Comparison of ENCODE assay signal across 9 mouse cellular contexts in genomic region chr14:19858808-19859776, GRCm38 (mm10). TPM values are rescaled to one million over a fixed set of nuclear protein-coding genes. Genes with fewer than 3 reads are reported as not detected.
A peak's percentile ranks its signal among the peaks of the same experiment; 100 is the strongest.
DNase-seq lines count a peak whose midpoint lies in the region; ATAC-seq and TF ChIP-seq lines count a peak whose summit lies in the region.
"Had no signal": no experiment of that assay in that cellular context is flagged by ENCODE, and none has a peak within 500 bp of the region (broad histone marks: within the 10 kb centered on the region; RNA-seq: fewer than 3 reads in every experiment).

No protein-coding gene starts in this region.

- no peak overlapping the region for H3K4me3 ChIP-seq in heart, postnatal 0 days (ENCODE audit: low read depth, low read length)
- no peak overlapping the region for H3K4me3 ChIP-seq in heart, embryonic 12.5 days
- H3K4me3 ChIP-seq in CH12.LX (replicated peaks in 1 of 3; ENCODE audit: low read depth in 2 of 3, low read length in 2 of 3, poor library complexity in 1 of 3), result no peak overlapping the region
- H3K4me3 ChIP-seq in intestine, embryonic 15.5 days (replicated peaks), result no peak overlapping the region
- H3K4me3 ChIP-seq: neural tube, embryonic 12.5 days had no signal

- WGBS in heart, postnatal 0 days, result 36% methylated on average over 8 of the region's 8 CpGs
- WGBS in heart, embryonic 12.5 days, result 38% methylated on average over 8 of the region's 8 CpGs
- WGBS in intestine, embryonic 15.5 days, result 36% methylated on average over 8 of the region's 8 CpGs

- peak; percentile 11 for TF ChIP-seq RAD21 in CH12.LX (IDR thresholded peaks at IDR 0.05; ENCODE audit: low read depth, low read length)

- no peaks in the 10 kb centered on the region for H3K36me3 ChIP-seq in heart, postnatal 0 days (replicated peaks; ENCODE audit: control insufficient read depth, insufficient read depth, low read length)
- H3K36me3 ChIP-seq in heart, embryonic 12.5 days, result no peaks in the 10 kb centered on the region
- H3K36me3 ChIP-seq in CH12.LX (replicated peaks in 1 of 2; ENCODE audit: control insufficient read depth in 1 of 2, insufficient read depth in 1 of 2, low read length in 1 of 2), result no peaks in the 10 kb centered on the region
- H3K36me3 ChIP-seq in intestine, embryonic 15.5 days, result no peaks in the 10 kb centered on the region
- H3K36me3 ChIP-seq: neural tube, embryonic 12.5 days had no signal

- no peak for ATAC-seq in heart, postnatal 0 days (ENCODE audit: insufficient read depth, low read depth)
- no peak for ATAC-seq in heart, embryonic 12.5 days (ENCODE audit: insufficient number of reproducible peaks, low FRiP score)
- ATAC-seq in intestine, embryonic 15.5 days, result no peak

- no peak for TF ChIP-seq EP300 in heart, postnatal 0 days (IDR thresholded peaks at IDR 0.05; ENCODE audit: low read depth)
- TF ChIP-seq EP300 in CH12.LX (IDR thresholded peaks at IDR 0.05; ENCODE audit: low read length), result no peak

- no peaks in the 10 kb centered on the region for H3K27me3 ChIP-seq in heart, postnatal 0 days (ENCODE audit: control insufficient read depth, insufficient read depth, low read length)
- no peaks in the 10 kb centered on the region for H3K27me3 ChIP-seq in heart, embryonic 12.5 days (replicated peaks)
- no peaks in the 10 kb centered on the region for H3K27me3 ChIP-seq in CH12.LX (replicated peaks)
- H3K27me3 ChIP-seq in intestine, embryonic 15.5 days (replicated peaks), result no peaks in the 10 kb centered on the region
- H3K27me3 ChIP-seq: neural tube, embryonic 12.5 days had no signal

- DNase-seq in heart, postnatal 0 days (ENCODE audit: low spot score), result peak; percentile 49
- no peak for DNase-seq in CH12.LX (ENCODE audit: extremely low read depth)
- peak; percentile 22 for DNase-seq in brain, embryonic 18.5 days (ENCODE audit: low read depth, low spot score)
- peak; percentile 26 for DNase-seq in kidney, postnatal 14 days
- peak; percentile 18 to 27 for DNase-seq in right cerebral cortex, postnatal 36 days (ENCODE audit: low spot score in 2 of 2)
- DNase-seq in ovary, postnatal 36 days (ENCODE audit: low spot score), result no peak

- in situ Hi-C loops in CH12.LX (cut with MboI; ENCODE audit: low pct_ligation_motif_present, low pct_unique_long_range_greater_than_20kb, low sequenced_read_pairs), result no loop called here

- no peak for TF ChIP-seq POLR2A in CH12.LX (IDR thresholded peaks at IDR 0.05; ENCODE audit: low read depth, low read length)

- 0 out of 2 replicates have a peak, but pooled peaks cover 5% of the 10 kb centered on the region for H3K9me3 ChIP-seq in heart, postnatal 0 days (replicated peaks; ENCODE audit: control insufficient read depth, low read length)
- H3K9me3 ChIP-seq in heart, embryonic 12.5 days (replicated peaks), result peaks cover 4% of the 10 kb centered on the region; the same call in 1 of the 2 replicates
- H3K9me3 ChIP-seq in CH12.LX (replicated peaks; ENCODE audit: low read length), result peaks cover 5% of the 10 kb centered on the region
- H3K9me3 ChIP-seq in intestine, embryonic 15.5 days, result no peaks in the 10 kb centered on the region
- H3K9me3 ChIP-seq: neural tube, embryonic 12.5 days had no signal

- dilution Hi-C loops in CH12.LX (cut with MboI; ENCODE audit: extremely low pct_ligation_motif_present, extremely low pct_unique_long_range_greater_than_20kb, low sequenced_read_pairs), result no loop called here

- no peaks in the 10 kb centered on the region for H3K4me1 ChIP-seq in heart, postnatal 0 days (ENCODE audit: control insufficient read depth, insufficient read depth)
- 0 out of 2 replicates have a peak, but pooled peaks cover 3% of the 10 kb centered on the region for H3K4me1 ChIP-seq in heart, embryonic 12.5 days (replicated peaks)
- H3K4me1 ChIP-seq in CH12.LX (ENCODE audit: control insufficient read depth in 1 of 2, insufficient read depth in 2 of 2), result peaks cover 3 to 19% of the 10 kb centered on the region in 2 experiments
- H3K4me1 ChIP-seq in intestine, embryonic 15.5 days (replicated peaks), result no peaks in the 10 kb centered on the region
- H3K4me1 ChIP-seq: neural tube, embryonic 12.5 days had no signal

- no peaks in the 10 kb centered on the region for H3K79me2 ChIP-seq in CH12.LX (replicated peaks; ENCODE audit: control insufficient read depth, extremely low read depth, insufficient read depth, poor library complexity, severe bottlenecking)

- H3K27ac ChIP-seq in heart, postnatal 0 days (ENCODE audit: low read depth), result no peak overlapping the region
- no peak overlapping the region for H3K27ac ChIP-seq in heart, embryonic 12.5 days (ENCODE audit: poor library complexity, severe bottlenecking)
- H3K27ac ChIP-seq in CH12.LX (ENCODE audit: insufficient read depth, low read depth), result no peak overlapping the region
- no peak overlapping the region for H3K27ac ChIP-seq in intestine, embryonic 15.5 days
- H3K27ac ChIP-seq: neural tube, embryonic 12.5 days had no signal

- peak; percentile 46 for TF ChIP-seq CTCF in heart, postnatal 0 days (IDR thresholded peaks at IDR 0.05; ENCODE audit: low read depth)
- TF ChIP-seq CTCF in CH12.LX (conservative IDR thresholded peaks at IDR 0.05 in 1 of 2, IDR thresholded peaks at IDR 0.05 in 1 of 2; ENCODE audit: low read depth in 2 of 2, low read length in 2 of 2), result peak in 1 of 2 experiments; percentile 48; a peak in 2 of 4 replicates

- no peak overlapping the region for H3K9ac ChIP-seq in heart, postnatal 0 days (replicated peaks; ENCODE audit: low read depth, low read length)
- no peak overlapping the region for H3K9ac ChIP-seq in heart, embryonic 12.5 days
- no peak overlapping the region for H3K9ac ChIP-seq in CH12.LX (ENCODE audit: insufficient read depth, low read depth)
- no peak overlapping the region for H3K9ac ChIP-seq in intestine, embryonic 15.5 days
- H3K9ac ChIP-seq: neural tube, embryonic 12.5 days had no signal

- no peak overlapping the region for H3K4me2 ChIP-seq in heart, postnatal 0 days (ENCODE audit: low read depth, low read length)
- H3K4me2 ChIP-seq in heart, embryonic 12.5 days, result no peak overlapping the region
- no peak overlapping the region for H3K4me2 ChIP-seq in CH12.LX (ENCODE audit: insufficient read depth, low read depth, poor library complexity, severe bottlenecking)
- no peak overlapping the region for H3K4me2 ChIP-seq in intestine, embryonic 15.5 days (replicated peaks)
- H3K4me2 ChIP-seq: neural tube, embryonic 12.5 days had no signal

TF ChIP-seq in CH12.LX, 34 proteins besides CTCF, POLR2A, EP300 and RAD21:
- no peak for TF ChIP-seq JUN (IDR thresholded peaks at IDR 0.05; ENCODE audit: insufficient read depth, low read depth, low read length)
- peak; percentile 38 for TF ChIP-seq SMC3 (IDR thresholded peaks at IDR 0.05; ENCODE audit: low read depth, low read length)

RNA-seq across cellular contexts. Expression of gene Rtraf, which starts 35.5 kb away (rescaled TPM):
- total RNA-seq in heart, postnatal 0 days (2014; rRNA removed; ENCODE audit: low replicate concordance), result 61.8 and 73.8 TPM in 2 replicates
- 177 and 183 TPM in 2 replicates for polyA plus RNA-seq in heart, postnatal 0 days (2015; fragmentation: Nextera tagmentation; extraction: Ambion mirVana)
- 184 and 193 TPM in 2 replicates for polyA plus RNA-seq in heart, embryonic 12.5 days (2016; fragmentation: Nextera tagmentation; extraction: Ambion mirVana)
- 115 and 126 TPM in 2 replicates for total RNA-seq in CH12.LX (2012; rRNA removed)
- total RNA-seq in CH12.LX (2014; rRNA removed), result 216 and 252 TPM in 2 replicates
- 160 and 163 TPM in 2 replicates for polyA plus RNA-seq in CH12.LX (2012; ENCODE audit: insufficient read length, low read depth)
- 195 and 217 TPM in 2 replicates for polyA plus RNA-seq in intestine, embryonic 15.5 days (2015; fragmentation: Nextera tagmentation; extraction: Ambion mirVana)

Comparison
In these comparisons a context has a peak if more than half of its experiments do, and no peak if none do; other contexts are left out.
1. DNase-seq: peak in heart, postnatal 0 days (single experiment), brain, embryonic 18.5 days (single experiment), kidney, postnatal 14 days (single experiment) and right cerebral cortex, postnatal 36 days (2 of 2); none in CH12.LX (single experiment) and ovary, postnatal 36 days (single experiment).